Mouse (Mus musculus) MN1 (cell line): Measurements from ENCODE around the gene As3mt.
"Not testable (repeated sequence)": the region's sequence is repeated elsewhere in the genome, so short reads cannot be mapped to it uniquely, and the experiment has no call there.

ENCODE experiments used
- DNase-seq: peaks from one replicate; pipeline ENCODE4 v3.0.0-alpha.2; 2016; ENCODE audit warnings: low spot score

As3mt gene

GRCm38 (mm10) chr19:46752235-46752634, 45.0 kb downstream of the As3mt start:
- no peak for DNase-seq

- peak; percentile 22 for DNase-seq
Measured at GRCm38 (mm10) chr19:46755066-46755465, 47.8 kb downstream of the As3mt start.

GRCm38 (mm10) chr19:46756221-46756620, 49.0 kb downstream of the As3mt start:
- DNase-seq = no peak

- DNase-seq = no peak
Measured at GRCm38 (mm10) chr19:46759096-46759495, 51.8 kb downstream of the As3mt start.

GRCm38 (mm10) chr19:46759909-46760308, 52.7 kb downstream of the As3mt start:
- DNase-seq = not testable (repeated sequence)

- DNase-seq = peak; percentile 82
Measured at GRCm38 (mm10) chr19:46760375-46761160, 53.3 kb downstream of the As3mt start.

- DNase-seq = peak; percentile 97
Measured at GRCm38 (mm10) chr19:46761247-46761946, 54.1 kb downstream of the As3mt start, which contains the start of gene Cnnm2. Gene Cnnm2 (plus strand): TSS chr19:46761596.

- peak; percentile 18 for DNase-seq
Measured at GRCm38 (mm10) chr19:46761971-46762290, 54.7 kb downstream of the As3mt start.

GRCm38 (mm10) chr19:46762291-46762991, 55.2 kb downstream of the As3mt start:
- peak; percentile 12 for DNase-seq

- no peak for DNase-seq
Measured at GRCm38 (mm10) chr19:46762992-46763342, 55.7 kb downstream of the As3mt start.

- DNase-seq = no peak
Measured at GRCm38 (mm10) chr19:46763356-46763755, 56.1 kb downstream of the As3mt start.

- DNase-seq = no peak
Measured at GRCm38 (mm10) chr19:46763932-46764762, 56.9 kb downstream of the As3mt start.

- DNase-seq = no peak
Measured at GRCm38 (mm10) chr19:46764763-46765117, 57.5 kb downstream of the As3mt start.

GRCm38 (mm10) chr19:46766125-46766524, 58.9 kb downstream of the As3mt start:
- no peak for DNase-seq

GRCm38 (mm10) chr19:46769759-46770158, 62.5 kb downstream of the As3mt start:
- no peak for DNase-seq

- no peak for DNase-seq
Measured at GRCm38 (mm10) chr19:46771801-46772200, 64.5 kb downstream of the As3mt start.

GRCm38 (mm10) chr19:46776391-46776790, 69.1 kb downstream of the As3mt start:
- DNase-seq = no peak

- no peak for DNase-seq
Measured at GRCm38 (mm10) chr19:46776850-46777249, 69.6 kb downstream of the As3mt start.

GRCm38 (mm10) chr19:46777928-46778680, 70.8 kb downstream of the As3mt start:
- DNase-seq = no peak

GRCm38 (mm10) chr19:46779130-46779529, 71.9 kb downstream of the As3mt start:
- not testable (repeated sequence) for DNase-seq

- DNase-seq = no peak
Measured at GRCm38 (mm10) chr19:46784038-46784437, 76.8 kb downstream of the As3mt start.
